Mouse (Mus musculus) hindbrain, embryonic 14.5 days (tissue): ENCODE results near the gene Lias. TPM values are rescaled to one million over a fixed set of nuclear protein-coding genes. Genes with fewer than 3 reads are reported as not detected.

ENCODE experiments used
- ATAC-seq: fragments of 200-750 bp; cut with Nextera tagmentation; 2 replicates; pipeline ENCODE4 v1.8.0; 2017; ENCODE audit warnings: moderate number of reproducible peaks, mild to moderate bottlenecking, moderate TSS enrichment, moderate library complexity; ENCODE audit not compliant: low FRiP score
- DNase-seq: peaks from one replicate; pipeline ENCODE4 v3.0.0-alpha.2; 2015; ENCODE audit warnings: low spot score
- H3K27ac ChIP-seq: fragments of 300-500 bp; sonication (generic); 2 replicates; pipeline ENCODE4 v1.5.1; 2014; ENCODE audit warnings: mild to moderate bottlenecking, moderate library complexity
- H3K27me3 ChIP-seq: fragments of 300-500 bp; sonication (generic); 2 replicates; pipeline ENCODE4 v1.6.1; 2014; ENCODE audit warnings: mild to moderate bottlenecking, low read length, mixed read lengths; ENCODE audit not compliant: control insufficient read depth, insufficient read depth
- H3K36me3 ChIP-seq: fragments of 300-500 bp; sonication (generic); replicated peaks from 2 replicates; pipeline ENCODE4 v1.6.1; 2014; ENCODE audit not compliant: control insufficient read depth, insufficient read depth
- H3K4me1 ChIP-seq: fragments of 300-500 bp; sonication (generic); replicated peaks from 2 replicates; pipeline ENCODE4 v1.6.1; 2014; ENCODE audit warnings: antibody characterized with exemption, low read length, mixed read lengths; ENCODE audit not compliant: control insufficient read depth, insufficient read depth
- H3K4me2 ChIP-seq: fragments of 300-500 bp; sonication (generic); replicated peaks from 2 replicates; pipeline ENCODE4 v1.6.1; 2014; ENCODE audit warnings: mild to moderate bottlenecking, moderate library complexity
- H3K4me3 ChIP-seq: fragments of 300-500 bp; sonication (generic); replicated peaks from 2 replicates; pipeline ENCODE4 v1.5.1; 2014; ENCODE audit warnings: mild to moderate bottlenecking, low read length
- H3K9ac ChIP-seq: fragments of 300-500 bp; sonication (generic); 2 replicates; pipeline ENCODE4 v1.6.1; 2014
- H3K9me3 ChIP-seq: fragments of 300-500 bp; sonication (generic); 2 replicates; pipeline ENCODE4 v1.6.1; 2016; ENCODE audit warnings: low read length; ENCODE audit not compliant: control insufficient read depth
- WGBS: fragments of 180-500 bp; shearing (Covaris S2); extraction: QIAGEN DNeasy Blood & Tissue Kit; methylation state at CpG from one replicate; pipeline ENCODE4 v1.1.7; 2014; 5-methylcytosine and 5-hydroxymethylcytosine counted together
- polyA plus RNA-seq: library from polyadenylated mRNA; unstranded; fragments of >200 nt; fragmentation: Nextera tagmentation; extraction: Ambion mirVana; gene quantifications from 2 replicates; pipeline ENCODE4 v1.2.1, GENCODE M21; 2014

Gene Lias
- polyA plus RNA-seq, 1 experiment from 2014 or later, result 55.6 TPM

DNA sequence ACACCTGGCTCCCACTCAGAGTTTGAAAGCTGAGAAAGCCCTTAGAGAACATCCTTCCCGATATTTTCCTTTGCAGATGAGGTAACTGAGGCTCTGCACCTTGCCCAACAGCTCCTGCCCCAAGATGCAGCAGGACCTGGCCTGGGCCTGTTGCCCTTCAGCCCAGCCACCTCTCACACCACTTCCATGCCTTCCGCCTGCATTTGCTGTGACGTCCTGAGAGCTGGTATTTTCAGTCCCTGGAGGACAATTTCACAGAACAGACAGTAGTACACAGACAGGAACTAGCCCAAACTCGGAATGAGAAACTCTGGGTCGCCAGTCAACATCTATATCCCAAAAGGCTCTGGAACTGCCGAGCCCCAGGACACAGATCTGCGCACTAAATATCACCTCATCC is 16.6 kb upstream of the Lias start:
- no peak overlapping the region for H3K9ac ChIP-seq
- H3K27me3 ChIP-seq, result no peaks in the 10 kb centered on the region
- no peaks in the 10 kb centered on the region for H3K9me3 ChIP-seq
- DNase-seq (no peak), ATAC-seq (no peak)
- H3K27ac ChIP-seq, result no peak overlapping the region
- no peaks in the 10 kb centered on the region for H3K36me3 ChIP-seq
- H3K4me2 ChIP-seq, result no peak overlapping the region
- WGBS, result 82% methylated on average over 7 of the region's 7 CpGs
- H3K4me3 ChIP-seq, result no peak overlapping the region
- H3K4me1 ChIP-seq, result no peaks in the 10 kb centered on the region

DNA sequence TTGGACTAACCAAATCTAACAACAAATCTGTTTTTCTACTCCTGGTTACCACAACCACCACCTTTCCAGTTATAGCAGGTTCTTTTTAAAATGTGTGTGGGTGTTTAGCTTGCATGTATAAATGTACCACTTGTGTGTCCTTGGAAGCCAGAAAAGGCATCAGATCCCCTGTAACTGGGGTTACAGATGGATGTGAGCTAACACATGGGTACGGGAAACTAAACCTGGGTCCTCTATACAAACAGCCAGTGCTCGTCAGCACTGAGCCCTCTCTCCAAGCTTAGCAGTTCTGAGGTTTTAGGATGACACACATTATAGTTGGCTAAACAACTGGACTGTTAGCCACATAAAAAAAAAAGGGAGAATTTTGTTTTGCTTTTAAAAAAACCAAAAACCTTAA is 5.6 kb upstream of the Lias start:
- DNase-seq, result no peak
- WGBS, result 78% methylated on average over 2 of the region's 2 CpGs
- H3K36me3 ChIP-seq, result peaks cover 59% of the 10 kb centered on the region
- H3K4me1 ChIP-seq, result peaks cover 15% of the 10 kb centered on the region
- H3K27ac ChIP-seq, result no peak overlapping the region
- no peak overlapping the region for H3K9ac ChIP-seq
- no peak overlapping the region for H3K4me3 ChIP-seq
- no peaks in the 10 kb centered on the region for H3K9me3 ChIP-seq
- H3K27me3 ChIP-seq, result no peaks in the 10 kb centered on the region
- ATAC-seq, result no peak
- H3K4me2 ChIP-seq, result no peak overlapping the region

DNA sequence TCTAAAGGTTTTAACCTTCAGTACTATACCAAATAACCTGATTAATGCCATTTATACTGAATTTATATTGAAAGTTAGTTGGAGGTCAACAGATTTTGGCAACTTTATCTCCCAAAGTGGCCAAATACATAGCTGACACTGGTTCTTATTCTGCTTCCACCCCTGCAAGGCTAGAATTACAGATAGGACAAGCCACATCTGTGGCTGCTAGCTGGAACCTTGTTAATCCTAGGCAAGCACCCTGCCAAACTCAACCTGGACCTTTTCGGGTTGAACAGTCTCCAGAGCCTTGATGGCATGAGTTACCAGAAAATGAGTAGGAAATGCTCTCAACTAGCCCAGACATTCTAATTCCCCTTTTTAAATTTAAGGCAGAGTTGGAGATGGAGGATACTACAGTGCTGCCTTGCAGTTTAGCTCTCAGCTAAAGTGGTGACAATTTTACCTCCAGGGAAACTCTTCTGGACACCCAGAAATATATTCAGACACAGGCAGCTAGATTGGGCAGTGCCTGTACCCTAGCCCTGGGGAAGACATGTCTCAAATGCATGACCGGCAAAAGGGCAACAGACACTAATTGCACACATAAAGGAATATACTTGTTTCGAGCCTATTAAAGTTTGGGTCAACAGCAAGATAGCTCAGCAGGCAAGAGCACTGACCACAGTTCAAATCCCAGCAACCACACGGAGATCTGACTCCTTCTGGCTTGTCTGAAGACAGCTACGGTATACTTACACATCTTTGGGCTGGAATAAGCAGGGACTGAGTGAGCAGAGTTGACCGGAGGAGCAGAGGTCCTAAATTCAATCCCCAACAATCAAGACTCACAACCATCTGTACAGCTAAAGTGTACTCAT is 4.1 kb upstream of the Lias start:
- peaks cover 59% of the 10 kb centered on the region for H3K36me3 ChIP-seq
- no peaks in the 10 kb centered on the region for H3K27me3 ChIP-seq
- H3K4me1 ChIP-seq, result peaks cover 18% of the 10 kb centered on the region
- 82% methylated on average over 6 of the region's 6 CpGs for WGBS
- no peak overlapping the region for H3K4me3 ChIP-seq
- no peak overlapping the region for H3K9ac ChIP-seq
- no peak for DNase-seq
- H3K27ac ChIP-seq, result no peak overlapping the region
- H3K9me3 ChIP-seq, result no peaks in the 10 kb centered on the region
- no peak overlapping the region for H3K4me2 ChIP-seq
- ATAC-seq, result no peak

DNA sequence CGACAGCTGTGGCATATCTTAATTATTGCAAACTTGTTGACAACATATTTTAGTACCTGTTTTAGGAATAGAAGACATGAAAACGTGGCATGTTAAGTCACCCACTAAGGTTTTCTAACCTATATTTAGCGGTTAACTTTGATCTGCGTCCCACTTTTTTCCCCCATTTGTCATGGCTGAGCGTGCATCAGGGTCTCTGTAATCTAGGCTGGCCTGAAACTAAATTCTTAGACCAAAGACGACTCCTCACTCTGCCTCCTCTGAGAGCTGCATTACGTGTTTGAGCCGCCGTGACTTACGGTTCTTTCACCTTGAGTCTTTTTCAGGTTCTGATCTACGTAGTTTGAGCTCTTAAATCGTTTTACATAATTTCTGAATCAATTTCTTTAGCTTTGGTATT is 456 bp downstream of the Lias start:
- peak overlapping the region; percentile 79 for H3K9ac ChIP-seq
- H3K36me3 ChIP-seq, result peaks cover 49% of the 10 kb centered on the region
- DNase-seq (peak; percentile 51), ATAC-seq (no peak)
- peak overlapping the region; percentile 79 for H3K27ac ChIP-seq
- H3K27me3 ChIP-seq, result no peaks in the 10 kb centered on the region
- H3K4me2 ChIP-seq, result peak overlapping the region; percentile 92
- peaks cover 27% of the 10 kb centered on the region for H3K4me1 ChIP-seq
- no peaks in the 10 kb centered on the region for H3K9me3 ChIP-seq
- peak overlapping the region; percentile 98 for H3K4me3 ChIP-seq
- 2% methylated on average over 12 of the region's 12 CpGs for WGBS

DNA sequence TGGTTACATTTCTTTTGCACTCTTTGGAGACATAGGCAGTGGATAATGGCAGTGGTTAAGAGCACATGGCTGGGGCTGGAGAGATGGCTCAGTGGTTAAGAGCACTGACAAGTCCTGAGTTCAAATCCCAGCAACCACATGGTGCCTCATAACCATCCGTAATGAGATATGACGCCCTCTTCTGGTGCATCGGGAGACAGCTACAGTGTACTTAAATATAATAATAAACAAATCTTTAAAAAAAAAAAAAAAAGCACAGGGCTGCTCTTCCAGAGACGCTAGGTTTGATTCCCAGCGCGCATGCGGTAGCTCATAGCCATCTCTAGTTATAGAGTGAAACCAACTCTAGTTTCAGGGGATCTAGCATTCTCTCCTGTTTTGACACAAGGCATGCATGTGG is 3.1 kb downstream of the Lias start:
- 93% methylated on average over 7 of the region's 7 CpGs for WGBS
- ATAC-seq (no peak), DNase-seq (no peak)
- H3K4me2 ChIP-seq, result no peak overlapping the region
- H3K27ac ChIP-seq, result no peak overlapping the region
- no peaks in the 10 kb centered on the region for H3K9me3 ChIP-seq
- no peaks in the 10 kb centered on the region for H3K27me3 ChIP-seq
- no peak overlapping the region for H3K4me3 ChIP-seq
- peaks cover 23% of the 10 kb centered on the region for H3K4me1 ChIP-seq
- H3K9ac ChIP-seq, result no peak overlapping the region
- H3K36me3 ChIP-seq, result peaks cover 49% of the 10 kb centered on the region

DNA sequence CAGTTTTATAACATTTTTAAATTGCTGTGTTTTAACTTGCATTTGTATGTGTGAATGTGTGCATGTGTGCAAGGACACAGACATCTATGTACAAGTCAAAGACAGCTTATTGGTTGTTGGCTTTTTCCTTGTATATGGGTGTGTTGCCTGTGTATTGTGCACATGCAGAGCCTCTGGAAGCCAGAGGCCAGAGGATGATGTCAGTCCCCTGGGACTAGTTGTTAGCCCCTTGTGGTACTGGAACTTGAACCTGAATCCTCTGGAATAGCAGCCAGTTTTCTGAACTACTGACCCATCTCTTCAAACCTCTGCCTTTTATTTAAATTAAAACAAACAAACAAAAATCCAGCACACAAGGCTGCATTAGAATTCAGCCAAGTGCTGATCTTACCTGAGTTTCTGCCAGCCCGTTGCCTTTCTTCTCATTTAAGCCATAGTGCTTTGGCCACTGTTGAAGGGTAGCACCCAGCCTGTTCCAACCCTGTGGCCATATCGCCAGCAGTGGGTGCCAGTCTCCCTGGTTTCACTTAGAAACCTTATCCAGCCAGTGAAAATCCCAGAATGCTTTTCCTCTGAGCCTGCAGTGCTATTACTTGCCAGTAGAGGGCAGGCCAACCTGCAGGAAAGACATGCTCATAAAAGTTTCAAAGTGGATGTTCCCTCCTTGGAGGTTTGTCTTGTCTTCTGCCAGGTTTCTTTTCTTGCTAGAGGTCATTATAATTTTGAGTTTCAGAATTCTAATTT is 10.1 kb downstream of the Lias start:
- no peaks in the 10 kb centered on the region for H3K27me3 ChIP-seq
- no peaks in the 10 kb centered on the region for H3K4me1 ChIP-seq
- no peaks in the 10 kb centered on the region for H3K9me3 ChIP-seq
- DNase-seq (peak; percentile 80), ATAC-seq (no peak)
- H3K4me3 ChIP-seq, result no peak overlapping the region
- 36% methylated on average over 2 of the region's 2 CpGs for WGBS
- peaks cover 93% of the 10 kb centered on the region for H3K36me3 ChIP-seq
- no peak overlapping the region for H3K4me2 ChIP-seq
- no peak overlapping the region for H3K9ac ChIP-seq
- H3K27ac ChIP-seq, result no peak overlapping the region

DNA sequence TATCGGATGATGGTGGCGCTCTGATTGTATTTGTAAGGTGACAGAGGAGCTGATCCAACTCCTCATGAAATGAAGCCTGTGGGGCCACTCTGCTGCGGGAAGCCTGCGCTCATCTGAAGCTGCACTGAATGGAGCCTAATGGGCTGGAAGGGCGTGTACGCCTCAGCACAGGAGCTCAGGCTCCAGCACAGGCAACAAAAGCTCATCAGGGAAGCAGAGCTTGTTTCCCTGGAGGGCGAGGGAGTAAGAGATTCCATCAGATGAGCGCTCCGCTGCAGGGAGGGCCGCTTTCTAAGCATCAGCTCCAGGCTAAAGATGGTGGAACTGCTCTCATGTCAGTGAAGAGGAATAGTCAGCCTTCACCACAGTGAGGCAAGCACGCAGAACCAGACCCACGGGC is 16.7 kb downstream of the Lias start:
- peak overlapping the region; percentile 63 for H3K27ac ChIP-seq
- peaks cover 86% of the 10 kb centered on the region for H3K36me3 ChIP-seq
- H3K4me2 ChIP-seq, result no peak overlapping the region
- no peaks in the 10 kb centered on the region for H3K9me3 ChIP-seq
- H3K27me3 ChIP-seq, result no peaks in the 10 kb centered on the region
- no peaks in the 10 kb centered on the region for H3K4me1 ChIP-seq
- 28% methylated on average over 12 of the region's 12 CpGs for WGBS
- no peak overlapping the region for H3K4me3 ChIP-seq
- ATAC-seq, result peak; percentile 66
- 0 out of 2 replicates have a peak overlapping the region, but pooled peaks have one; percentile 7 for H3K9ac ChIP-seq
- no peak for DNase-seq

DNA sequence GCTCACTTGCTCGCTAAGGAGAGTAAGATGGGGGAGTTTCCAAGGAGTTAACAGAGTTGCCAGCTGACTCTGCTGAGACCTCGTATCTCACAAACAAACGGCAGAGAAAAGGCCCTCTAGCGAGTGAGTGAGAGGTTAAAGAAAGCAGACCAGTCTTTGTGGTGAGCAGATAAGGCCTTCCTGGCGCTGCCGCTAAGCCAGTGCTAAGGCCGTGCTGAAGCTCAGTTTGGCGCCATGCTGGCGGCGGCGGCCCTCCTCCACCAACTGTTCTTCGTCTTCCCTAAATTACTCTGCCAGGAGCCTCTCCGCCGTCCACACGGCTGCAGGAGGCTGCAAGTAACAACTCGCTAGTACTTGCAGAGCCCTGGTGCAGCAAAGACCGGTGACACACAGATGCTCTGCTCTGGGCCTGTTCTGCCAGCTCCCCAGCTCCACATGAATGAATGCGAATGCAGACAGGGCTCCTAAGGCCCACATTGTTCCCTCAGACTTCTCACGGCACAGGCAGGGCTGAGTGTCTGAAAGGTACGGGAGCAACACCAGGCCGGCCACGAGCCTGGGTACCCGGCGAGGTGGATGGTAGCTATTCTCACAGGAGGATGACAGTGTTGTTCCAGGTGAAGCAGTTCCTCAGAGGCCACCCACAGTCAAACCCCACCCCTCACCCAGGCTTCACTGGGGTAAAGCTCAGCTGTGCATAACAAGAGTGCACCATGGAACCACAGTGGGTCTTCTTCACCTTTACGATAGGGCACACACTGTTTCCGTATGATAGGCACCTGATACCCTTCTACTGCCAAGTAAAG is 24.6 kb downstream of the Lias start:
- H3K36me3 ChIP-seq, result peaks cover 92% of the 10 kb centered on the region
- no peaks in the 10 kb centered on the region for H3K4me1 ChIP-seq
- no peak overlapping the region for H3K4me2 ChIP-seq
- DNase-seq (no peak), ATAC-seq (no peak)
- H3K4me3 ChIP-seq, result no peak overlapping the region
- no peaks in the 10 kb centered on the region for H3K27me3 ChIP-seq
- WGBS, result 22% methylated on average over 26 of the region's 26 CpGs
- no peaks in the 10 kb centered on the region for H3K9me3 ChIP-seq
- no peak overlapping the region for H3K9ac ChIP-seq
- H3K27ac ChIP-seq, result no peak overlapping the region

DNA sequence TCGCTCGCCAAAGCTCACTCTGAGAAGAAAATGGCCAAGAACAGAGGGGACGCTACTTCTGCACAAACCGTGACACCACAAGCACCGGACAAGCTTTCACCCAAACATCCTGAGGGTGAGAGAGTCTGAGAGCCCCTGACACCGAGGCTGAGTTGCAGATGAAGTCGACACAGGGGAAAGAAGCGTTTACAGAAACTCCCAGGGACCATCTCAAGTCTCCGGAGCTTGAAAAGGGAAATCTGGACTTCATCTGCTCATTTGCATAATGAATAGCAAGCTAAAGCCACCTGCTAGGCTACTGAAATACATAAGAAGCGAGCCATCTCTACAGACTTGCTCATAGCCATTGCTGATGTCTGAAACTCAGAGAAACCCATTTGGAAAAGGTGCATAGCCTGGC is 27.8 kb downstream of the Lias start:
- Histone ChIP-seq H3K27ac (no peak overlapping the region), H3K9me3 (no peaks in the 10 kb centered on the region), H3K4me1 (no peaks in the 10 kb centered on the region), H3K4me3 (no peak overlapping the region), H3K36me3 (peaks cover 95% of the 10 kb centered on the region), H3K4me2 (no peak overlapping the region), H3K9ac (no peak overlapping the region), H3K27me3 (no peaks in the 10 kb centered on the region)
- DNase-seq (no peak), ATAC-seq (no peak)
- 72% methylated on average over 10 of the region's 10 CpGs for WGBS
